Mouse (Mus musculus) hindbrain, embryonic 13.5 days (tissue): ENCODE measurements at regions not wholly inside any gene's neighbourhood (a gene's known extent, or its start where the extent isn't known, plus 50 kb on each side); places are given as distances from the start of the nearest gene placed in this dataset.

ENCODE experiments used
- ATAC-seq: fragments of 200-750 bp; cut with Nextera tagmentation; 2 replicates; pipeline ENCODE4 v1.8.0; 2017; ENCODE audit warnings: moderate TSS enrichment; ENCODE audit not compliant: low FRiP score
- H3K27ac ChIP-seq: fragments of 300-500 bp; sonication (generic); 2 replicates; pipeline ENCODE4 v1.5.1; 2015; ENCODE audit warnings: inconsistent platforms, mild to moderate bottlenecking, moderate library complexity
- H3K27me3 ChIP-seq: fragments of 300-500 bp; sonication (generic); 2 replicates; pipeline ENCODE4 v1.6.1; 2015; ENCODE audit warnings: mild to moderate bottlenecking, inconsistent platforms
- H3K36me3 ChIP-seq: fragments of 300-500 bp; sonication (generic); 2 replicates; pipeline ENCODE4 v1.6.1; 2015; ENCODE audit warnings: mild to moderate bottlenecking, inconsistent platforms
- H3K4me1 ChIP-seq: fragments of 300-500 bp; sonication (generic); replicated peaks from 2 replicates; pipeline ENCODE4 v1.6.1; 2015; ENCODE audit warnings: inconsistent platforms
- H3K4me2 ChIP-seq: fragments of 300-500 bp; sonication (generic); 2 replicates; pipeline ENCODE4 v1.6.1; 2015; ENCODE audit warnings: inconsistent platforms, mild to moderate bottlenecking, moderate library complexity
- H3K4me3 ChIP-seq: fragments of 300-500 bp; sonication (generic); 2 replicates; pipeline ENCODE4 v1.5.1; 2015; ENCODE audit warnings: mild to moderate bottlenecking, inconsistent platforms
- H3K9ac ChIP-seq: fragments of 300-500 bp; sonication (generic); 2 replicates; pipeline ENCODE4 v1.6.1; 2015; ENCODE audit warnings: mild to moderate bottlenecking, inconsistent platforms
- H3K9me3 ChIP-seq: fragments of 300-500 bp; sonication (generic); 2 replicates; pipeline ENCODE4 v1.6.1; 2016; ENCODE audit warnings: inconsistent platforms
- WGBS: fragments of 180-500 bp; shearing (Covaris S2); methylation state at CpG from one replicate; pipeline ENCODE4 v1.1.7; 2015; 5-methylcytosine and 5-hydroxymethylcytosine counted together

DNA sequence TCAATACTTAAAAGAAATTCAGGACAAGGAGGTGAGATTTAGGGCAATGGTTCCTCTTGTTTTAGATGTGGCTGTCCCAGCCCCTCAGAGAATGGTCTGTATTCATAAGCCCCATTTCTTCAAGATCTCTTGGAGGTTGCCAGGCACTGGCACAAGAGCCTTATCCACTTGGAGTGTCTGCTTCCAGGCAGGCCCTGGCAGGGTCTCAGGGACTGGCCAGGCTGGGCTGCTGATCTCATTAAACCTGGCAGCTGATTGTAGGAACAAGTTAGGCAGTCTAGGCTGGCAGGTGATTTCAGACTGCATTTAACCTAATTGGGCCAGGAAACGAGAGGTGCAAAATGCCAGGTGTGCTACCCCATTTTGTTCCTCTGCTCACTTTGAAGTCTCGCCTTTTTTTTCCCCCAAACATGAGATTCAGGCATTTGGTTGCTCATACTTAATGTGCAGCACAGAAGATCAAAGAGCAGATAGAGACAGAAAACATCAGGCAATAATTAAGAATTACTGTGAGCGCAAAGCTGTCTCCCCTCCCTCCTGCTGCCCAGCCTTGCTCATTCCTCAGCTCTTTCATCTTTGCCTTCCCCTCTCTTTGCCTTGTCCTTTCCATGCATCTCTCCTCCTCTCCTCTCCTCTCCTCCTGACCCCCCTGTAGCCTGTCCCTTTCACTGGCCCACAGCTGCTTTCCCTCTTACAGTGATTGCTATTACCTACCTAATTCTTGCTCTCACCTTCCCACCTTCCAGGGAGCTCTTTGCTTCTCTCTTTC, 449.3 kb downstream of the Gm9195 start:
- Histone ChIP-seq H3K27me3 (no peaks in the 10 kb centered on the region), H3K4me3 (no peak overlapping the region), H3K9me3 (no peaks in the 10 kb centered on the region), H3K9ac (no peak overlapping the region; the same call in 1 of the 2 replicates), H3K4me2 (no peak overlapping the region), H3K36me3 (no peaks in the 10 kb centered on the region), H3K4me1 (peaks cover 11% of the 10 kb centered on the region), H3K27ac (peak overlapping the region; percentile 58)
- 67% methylated on average over 3 of the region's 3 CpGs for WGBS
- ATAC-seq, result peak; percentile 76

DNA sequence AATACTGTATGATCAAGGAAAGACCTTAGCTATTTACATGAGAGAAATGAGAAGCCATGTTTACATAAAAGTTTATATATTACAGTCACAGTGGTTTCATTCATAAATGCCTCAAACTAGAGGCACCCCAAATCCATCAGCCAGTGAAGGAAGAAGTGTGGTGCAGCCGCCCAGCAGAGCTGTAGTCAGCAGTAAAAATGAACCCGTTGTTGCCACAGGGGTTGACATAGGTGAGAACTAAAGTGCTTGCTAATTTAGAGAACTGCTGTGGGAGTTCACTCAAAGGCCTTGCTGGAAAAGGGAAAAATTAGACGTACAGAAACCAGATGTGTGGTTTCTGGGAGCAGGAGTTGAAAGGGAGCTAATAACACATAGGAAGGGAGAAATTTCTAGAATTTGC, 461.2 kb downstream of the Gm9195 start:
- 80% methylated on average over 3 of the region's 3 CpGs for WGBS

GRCm38 (mm10) chr14:72027362-72028020, 464.1 kb downstream of the Gm9195 start:
- Histone ChIP-seq H3K4me3 (no peak overlapping the region), H3K4me2 (no peak overlapping the region), H3K36me3 (no peaks in the 10 kb centered on the region), H3K9me3 (no peaks in the 10 kb centered on the region), H3K27me3 (no peaks in the 10 kb centered on the region), H3K27ac (no peak overlapping the region), H3K9ac (no peak overlapping the region), H3K4me1 (no peaks in the 10 kb centered on the region)
- no peak for ATAC-seq
- 76% methylated on average over 8 of the region's 8 CpGs for WGBS

More for the DNA sequence above, 461.2 kb downstream of the Gm9195 start:
- Histone ChIP-seq H3K27ac (no peak overlapping the region), H3K4me3 (no peak overlapping the region), H3K4me1 (no peaks in the 10 kb centered on the region), H3K36me3 (no peaks in the 10 kb centered on the region), H3K27me3 (no peaks in the 10 kb centered on the region), H3K9me3 (no peaks in the 10 kb centered on the region), H3K4me2 (no peak overlapping the region), H3K9ac (no peak overlapping the region)
- ATAC-seq, result no peak

GRCm38 (mm10) chr14:72004371-72004770, 487.3 kb downstream of the Gm9195 start:
- Histone ChIP-seq H3K4me2 (no peak overlapping the region), H3K9ac (no peak overlapping the region), H3K27me3 (no peaks in the 10 kb centered on the region), H3K36me3 (no peaks in the 10 kb centered on the region), H3K27ac (no peak overlapping the region), H3K4me3 (no peak overlapping the region), H3K4me1 (0 out of 2 replicates have a peak, but pooled peaks cover 11% of the 10 kb centered on the region), H3K9me3 (no peaks in the 10 kb centered on the region)
- 81% methylated on average over 2 of the region's 2 CpGs for WGBS
- no peak for ATAC-seq

- 69% methylated on average over 7 of the region's 7 CpGs for whole genome bisulfite sequencing
- no peaks in the 10 kb centered on the region for H3K27me3 ChIP-seq
- H3K9me3 ChIP-seq, result no peaks in the 10 kb centered on the region
- H3K4me1 ChIP-seq, result 0 out of 2 replicates have a peak, but pooled peaks cover 11% of the 10 kb centered on the region
- no peak overlapping the region for H3K4me2 ChIP-seq
- no peak overlapping the region for H3K4me3 ChIP-seq
- H3K9ac ChIP-seq, result peak overlapping the region; percentile 35; the same call in 1 of the 2 replicates
- no peaks in the 10 kb centered on the region for H3K36me3 ChIP-seq
- no peak overlapping the region for H3K27ac ChIP-seq
- ATAC-seq, result no peak
These were observed 489.2 kb downstream of the Gm9195 start for GRCm38 (mm10) chr14:72002205-72003138.

DNA sequence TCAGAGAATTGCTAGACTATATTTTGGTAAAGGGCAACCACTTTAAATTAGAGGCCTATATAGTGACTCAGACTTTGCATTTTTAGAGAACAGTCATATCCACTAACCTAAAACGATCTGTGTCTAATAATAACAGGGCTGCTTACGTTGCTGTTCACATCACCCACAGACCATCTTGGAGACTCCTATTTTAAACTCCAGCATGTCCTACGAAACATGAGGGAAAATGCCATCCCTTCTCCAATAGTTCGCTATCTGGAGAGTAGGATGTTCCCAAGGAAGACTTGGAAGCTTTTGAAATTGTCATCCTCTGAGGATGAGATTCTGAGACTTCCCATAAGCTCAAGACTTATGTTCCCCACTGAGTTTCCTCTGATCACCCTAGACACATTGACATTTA, 518.6 kb downstream of the Gm9195 start:
- Histone ChIP-seq H3K4me2 (no peak overlapping the region), H3K4me1 (no peaks in the 10 kb centered on the region), H3K4me3 (no peak overlapping the region), H3K27ac (no peak overlapping the region), H3K9ac (no peak overlapping the region), H3K36me3 (no peaks in the 10 kb centered on the region), H3K9me3 (no peaks in the 10 kb centered on the region), H3K27me3 (no peaks in the 10 kb centered on the region)
- ATAC-seq, result no peak
- WGBS, result 89% methylated on average over 4 of the region's 4 CpGs

DNA sequence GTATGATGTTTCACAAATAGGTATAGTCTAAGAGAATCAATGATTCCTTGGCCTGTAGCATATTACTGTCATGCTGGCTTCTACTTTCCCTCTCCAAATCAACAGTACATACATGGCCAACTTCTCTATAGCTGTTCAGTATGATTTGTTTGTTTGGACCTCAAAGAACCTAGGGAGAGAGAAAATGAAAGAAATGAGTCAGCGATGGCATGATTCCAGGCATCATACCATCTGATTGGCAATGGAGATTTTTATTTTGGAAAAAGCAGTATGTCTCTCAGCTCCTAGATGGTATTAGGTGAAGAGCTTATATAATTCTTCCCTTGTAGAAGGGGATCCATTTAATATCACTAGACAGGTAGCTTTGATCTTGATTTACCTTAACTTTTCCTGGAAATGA, 519.1 kb downstream of the Gm9195 start:
- Histone ChIP-seq H3K4me1 (no peaks in the 10 kb centered on the region), H3K9me3 (no peaks in the 10 kb centered on the region), H3K36me3 (no peaks in the 10 kb centered on the region), H3K27me3 (no peaks in the 10 kb centered on the region), H3K4me2 (no peak overlapping the region), H3K27ac (no peak overlapping the region), H3K4me3 (no peak overlapping the region), H3K9ac (no peak overlapping the region)
- no peak for ATAC-seq
- WGBS, result 95% methylated on average over 1 of the region's 1 CpGs

GRCm38 (mm10) chr14:71967646-71968045, 524.0 kb downstream of the Gm9195 start:
- Histone ChIP-seq H3K9me3 (no peaks in the 10 kb centered on the region), H3K4me2 (no peak overlapping the region), H3K27ac (no peak overlapping the region), H3K4me1 (peaks cover 10% of the 10 kb centered on the region), H3K27me3 (peaks cover 7% of the 10 kb centered on the region; the same call in 1 of the 2 replicates), H3K4me3 (no peak overlapping the region), H3K9ac (no peak overlapping the region), H3K36me3 (no peaks in the 10 kb centered on the region)
- WGBS, result 61% methylated on average over 6 of the region's 6 CpGs
- no peak for ATAC-seq

GRCm38 (mm10) chr14:71963389-71964169, 528.1 kb downstream of the Gm9195 start:
- Histone ChIP-seq H3K4me3 (no peak overlapping the region), H3K4me2 (no peak overlapping the region), H3K9ac (no peak overlapping the region), H3K27ac (no peak overlapping the region), H3K27me3 (peaks cover 7% of the 10 kb centered on the region; the same call in 1 of the 2 replicates), H3K9me3 (no peaks in the 10 kb centered on the region), H3K36me3 (no peaks in the 10 kb centered on the region), H3K4me1 (peaks cover 10% of the 10 kb centered on the region)
- ATAC-seq, result peak; percentile 91; the same call in 1 of the 2 replicates
- WGBS, result under 1% methylated on average over 4 of the region's 4 CpGs

DNA sequence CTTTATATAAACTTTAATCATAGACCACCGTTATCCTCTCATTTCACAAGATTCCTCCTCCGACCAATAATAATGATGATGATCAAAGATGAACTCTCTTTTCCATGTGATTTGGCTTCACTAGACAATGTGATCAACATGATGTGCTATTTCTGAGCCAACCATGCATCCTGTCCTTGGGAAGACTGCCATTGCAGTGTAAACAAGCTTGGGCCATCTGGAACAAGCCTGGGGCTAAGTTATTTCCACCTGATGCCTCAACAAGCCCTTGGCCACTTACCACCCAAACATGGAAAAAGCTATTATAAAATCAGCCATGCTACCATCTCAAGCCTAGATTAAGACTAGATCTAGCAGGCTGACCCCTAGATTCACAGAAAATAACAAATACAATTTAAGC, 542.9 kb downstream of the Gm9195 start:
- H3K36me3 ChIP-seq, result no peaks in the 10 kb centered on the region
- WGBS, result 92% methylated on average over 2 of the region's 2 CpGs
- ATAC-seq, result no peak
- H3K27ac ChIP-seq, result no peak overlapping the region
- H3K4me2 ChIP-seq, result no peak overlapping the region
- no peaks in the 10 kb centered on the region for H3K9me3 ChIP-seq
- H3K27me3 ChIP-seq, result 0 out of 2 replicates have a peak, but pooled peaks cover 5% of the 10 kb centered on the region
- H3K4me1 ChIP-seq, result peaks cover 3% of the 10 kb centered on the region; the same call in 1 of the 2 replicates
- no peak overlapping the region for H3K9ac ChIP-seq
- H3K4me3 ChIP-seq, result no peak overlapping the region

- Histone ChIP-seq H3K4me3 (no peak overlapping the region), H3K27ac (no peak overlapping the region), H3K4me1 (peaks cover 9% of the 10 kb centered on the region), H3K27me3 (0 out of 2 replicates have a peak, but pooled peaks cover 4% of the 10 kb centered on the region), H3K36me3 (no peaks in the 10 kb centered on the region), H3K9ac (no peak overlapping the region), H3K9me3 (no peaks in the 10 kb centered on the region), H3K4me2 (no peak overlapping the region)
- ATAC-seq, result no peak
- 66% methylated on average over 2 of the region's 2 CpGs for WGBS
These were observed 554.5 kb downstream of the Gm9195 start for GRCm38 (mm10) chr14:71937157-71937485.
